Mouse (Mus musculus): ENCODE measurements at regions not wholly inside any gene's neighbourhood (a gene's known extent, or its start where the extent isn't known, plus 50 kb on each side); places are given as distances from the start of the nearest gene placed in this dataset.

DNA sequence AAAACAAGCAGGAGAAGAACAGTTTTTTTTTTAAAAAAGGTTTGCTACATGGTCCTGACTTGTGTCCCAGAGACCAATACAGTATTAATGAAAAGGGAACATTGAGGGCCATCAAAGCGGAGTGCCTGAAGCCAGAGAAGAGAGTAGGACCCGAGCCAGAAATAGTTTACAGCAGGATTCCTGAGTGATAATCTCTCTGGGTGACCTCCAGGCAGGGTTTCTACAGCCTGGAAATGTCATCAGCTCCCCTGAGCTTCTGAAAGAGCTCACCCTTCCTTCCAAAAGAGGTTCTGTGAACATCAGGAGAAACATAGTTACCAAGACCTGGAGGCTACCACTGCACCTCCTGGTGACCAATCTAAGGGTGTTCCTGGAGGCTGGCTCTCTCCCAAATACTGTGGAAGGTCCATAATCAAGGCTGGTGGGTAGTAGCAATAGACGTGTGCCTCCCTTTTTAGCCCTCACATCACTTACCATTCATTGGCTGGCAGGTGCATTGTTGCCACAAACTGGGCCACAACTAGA is 70.7 kb upstream of the Hddc2 start:
- Histone ChIP-seq H3K4me2 (no peak overlapping the region), H3K27me3 (ENCODE audit: control insufficient read depth, insufficient read depth, low read length) (no peaks in the 10 kb centered on the region), H3K9me3 (replicated peaks; ENCODE audit: control insufficient read depth, low read length) (no peaks in the 10 kb centered on the region), H3K4me1 (ENCODE audit: control insufficient read depth, insufficient read depth, low read length) (peaks cover 8% of the 10 kb centered on the region), H3K4me3 (ENCODE audit: low read depth, low read length) (no peak overlapping the region), H3K27ac (ENCODE audit: low read depth, low read length) (peak overlapping the region; percentile 69), H3K9ac (ENCODE audit: low read depth, low read length) (no peak overlapping the region), H3K36me3 (ENCODE audit: control insufficient read depth, insufficient read depth, low read length) (no peaks in the 10 kb centered on the region)
- WGBS (ENCODE audit: insufficient replicate concordance) = 20% methylated on average over 3 of the region's 3 CpGs
- no peak for ATAC-seq (replicated peaks; ENCODE audit: insufficient number of reproducible peaks, low FRiP score, low TSS enrichment)

DNA sequence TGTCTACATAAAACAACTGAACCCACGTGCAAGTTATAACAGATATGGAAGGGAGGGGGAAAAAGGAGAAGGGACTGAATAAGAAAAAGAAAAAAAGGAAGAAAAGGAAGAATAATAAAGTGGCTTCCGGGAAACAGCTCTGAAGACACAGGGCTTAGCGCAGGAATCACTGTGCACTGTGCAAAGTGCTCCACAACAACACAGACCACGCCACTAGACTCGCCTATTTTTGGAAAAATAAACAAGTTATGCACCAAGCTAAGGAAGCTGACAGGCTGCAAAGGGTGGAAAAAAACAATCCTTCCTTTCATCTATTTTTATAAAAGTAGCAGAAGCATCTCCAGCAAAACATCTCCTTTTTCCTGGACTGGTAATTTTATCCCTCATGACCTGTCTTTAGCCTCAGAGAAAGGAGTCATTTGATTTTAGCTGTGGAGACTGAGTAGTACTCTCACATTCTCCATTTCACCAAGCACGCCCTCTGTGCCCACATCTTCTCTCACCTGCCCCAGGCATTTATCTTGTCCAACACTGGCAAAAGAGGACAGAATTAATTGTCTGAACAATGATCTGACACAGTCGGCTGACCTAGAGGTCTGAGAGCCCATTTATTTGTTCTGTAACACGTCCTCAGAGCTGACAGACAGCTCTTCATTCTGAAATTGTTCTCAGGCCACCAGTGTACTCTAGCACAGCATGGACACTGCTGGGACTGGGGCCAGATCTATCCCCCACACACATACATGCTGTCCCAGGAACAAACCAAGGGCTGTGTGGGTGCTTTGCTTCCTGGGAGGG is 60.4 kb upstream of the Hddc2 start:
- ATAC-seq (replicated peaks; ENCODE audit: insufficient number of reproducible peaks, low FRiP score, low TSS enrichment) = no peak; the same call in 1 of the 2 replicates
- 39% methylated on average over 8 of the region's 8 CpGs for WGBS (ENCODE audit: insufficient replicate concordance)
- Histone ChIP-seq H3K9me3 (replicated peaks; ENCODE audit: control insufficient read depth, low read length) (no peaks in the 10 kb centered on the region), H3K4me1 (ENCODE audit: control insufficient read depth, insufficient read depth, low read length) (peaks cover 4% of the 10 kb centered on the region), H3K9ac (ENCODE audit: low read depth, low read length) (no peak overlapping the region), H3K27ac (ENCODE audit: low read depth, low read length) (peak overlapping the region; percentile 54), H3K27me3 (ENCODE audit: control insufficient read depth, insufficient read depth, low read length) (0 out of 2 replicates have a peak, but pooled peaks cover 2% of the 10 kb centered on the region), H3K36me3 (ENCODE audit: control insufficient read depth, insufficient read depth, low read length) (no peaks in the 10 kb centered on the region), H3K4me2 (no peak overlapping the region), H3K4me3 (ENCODE audit: low read depth, low read length) (no peak overlapping the region)

DNA sequence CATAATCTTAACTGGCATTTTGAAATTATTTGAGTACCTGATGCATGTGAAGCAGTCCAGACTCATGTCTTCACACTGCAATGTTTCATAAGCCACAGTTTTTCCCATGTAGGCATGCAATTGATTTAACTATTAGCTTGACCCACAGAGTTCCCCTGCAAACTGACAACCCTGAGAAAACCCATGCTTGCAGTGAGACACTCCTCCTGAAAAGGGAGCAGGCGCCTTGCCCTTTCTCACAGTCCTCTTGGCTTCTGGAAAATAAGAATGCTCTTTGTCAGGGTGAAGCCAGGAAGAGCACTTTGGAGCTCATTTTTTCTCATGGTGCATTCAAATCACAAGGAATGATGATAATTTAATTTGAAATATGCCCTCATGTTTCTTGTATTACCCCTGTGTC is 56.2 kb upstream of the Hddc2 start:
- H3K4me3 ChIP-seq (ENCODE audit: low read depth, low read length) = no peak overlapping the region
- peaks cover 10% of the 10 kb centered on the region for H3K4me1 ChIP-seq (ENCODE audit: control insufficient read depth, insufficient read depth, low read length)
- no peak overlapping the region for H3K4me2 ChIP-seq
- H3K9me3 ChIP-seq (replicated peaks; ENCODE audit: control insufficient read depth, low read length) = no peaks in the 10 kb centered on the region
- no peaks in the 10 kb centered on the region for H3K36me3 ChIP-seq (ENCODE audit: control insufficient read depth, insufficient read depth, low read length)
- H3K27ac ChIP-seq (ENCODE audit: low read depth, low read length) = no peak overlapping the region
- no peak for ATAC-seq (replicated peaks; ENCODE audit: insufficient number of reproducible peaks, low FRiP score, low TSS enrichment)
- H3K9ac ChIP-seq (ENCODE audit: low read depth, low read length) = no peak overlapping the region
- H3K27me3 ChIP-seq (ENCODE audit: control insufficient read depth, insufficient read depth, low read length) = 0 out of 2 replicates have a peak, but pooled peaks cover 2% of the 10 kb centered on the region
- WGBS (ENCODE audit: insufficient replicate concordance) = 53% methylated on average over 1 of the region's 1 CpGs

DNA sequence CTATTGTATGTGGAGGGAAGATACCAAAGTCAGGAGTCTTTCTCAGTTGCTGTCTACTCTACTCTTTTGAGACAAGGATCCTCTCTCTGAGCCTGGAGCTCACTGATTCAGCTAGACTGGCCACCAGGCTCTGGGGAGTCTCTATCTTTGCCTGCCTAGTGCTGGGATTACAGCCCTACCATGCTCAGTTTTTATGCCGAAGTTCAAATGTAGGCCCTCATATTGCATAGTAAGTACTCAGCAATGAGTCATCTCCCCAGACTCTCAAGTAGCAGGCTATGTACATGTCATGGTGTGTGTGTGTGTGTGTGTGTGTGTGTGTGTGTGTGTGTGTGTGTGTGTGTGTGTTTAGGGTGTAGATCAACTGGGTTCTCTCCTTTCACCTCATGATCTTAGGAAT is 55.6 kb upstream of the Hddc2 start:
- Histone ChIP-seq H3K9me3 (replicated peaks; ENCODE audit: control insufficient read depth, low read length) (no peaks in the 10 kb centered on the region), H3K36me3 (ENCODE audit: control insufficient read depth, insufficient read depth, low read length) (no peaks in the 10 kb centered on the region), H3K4me1 (ENCODE audit: control insufficient read depth, insufficient read depth, low read length) (peaks cover 7% of the 10 kb centered on the region), H3K27ac (ENCODE audit: low read depth, low read length) (no peak overlapping the region), H3K4me2 (no peak overlapping the region), H3K9ac (ENCODE audit: low read depth, low read length) (no peak overlapping the region), H3K27me3 (ENCODE audit: control insufficient read depth, insufficient read depth, low read length) (0 out of 2 replicates have a peak, but pooled peaks cover 2% of the 10 kb centered on the region), H3K4me3 (ENCODE audit: low read depth, low read length) (no peak overlapping the region)
- no peak for ATAC-seq (replicated peaks; ENCODE audit: insufficient number of reproducible peaks, low FRiP score, low TSS enrichment)
- WGBS (ENCODE audit: insufficient replicate concordance) = 70% methylated on average over 1 of the region's 1 CpGs

DNA sequence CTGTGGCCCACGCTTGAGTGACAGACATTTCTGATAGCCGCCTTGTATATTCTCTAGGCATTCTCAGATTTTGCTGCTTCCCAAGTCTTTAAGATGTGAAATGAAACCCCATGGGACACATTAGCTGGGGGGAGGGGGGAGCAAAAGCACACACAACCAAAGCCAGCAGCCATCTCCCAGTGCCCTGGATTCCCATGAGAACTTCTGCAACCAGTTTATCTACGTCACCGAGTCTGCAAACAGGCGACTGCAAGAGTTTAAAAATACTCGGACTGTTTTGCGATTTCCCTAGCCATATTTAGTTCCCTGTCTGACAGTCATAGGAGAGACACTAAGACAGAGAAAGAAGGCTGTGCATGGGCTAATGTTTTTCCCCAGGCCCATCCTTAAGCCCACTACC is 52.3 kb upstream of the Hddc2 start:
- no peak overlapping the region for H3K9ac ChIP-seq (ENCODE audit: low read depth, low read length)
- ATAC-seq (replicated peaks; ENCODE audit: insufficient number of reproducible peaks, low FRiP score, low TSS enrichment) = no peak
- no peaks in the 10 kb centered on the region for H3K27me3 ChIP-seq (ENCODE audit: control insufficient read depth, insufficient read depth, low read length)
- H3K36me3 ChIP-seq (ENCODE audit: control insufficient read depth, insufficient read depth, low read length) = no peaks in the 10 kb centered on the region
- H3K4me1 ChIP-seq (ENCODE audit: control insufficient read depth, insufficient read depth, low read length) = peaks cover 6% of the 10 kb centered on the region
- H3K4me2 ChIP-seq = peak overlapping the region; percentile 27; the same call in 1 of the 2 replicates
- H3K27ac ChIP-seq (ENCODE audit: low read depth, low read length) = no peak overlapping the region
- no peaks in the 10 kb centered on the region for H3K9me3 ChIP-seq (replicated peaks; ENCODE audit: control insufficient read depth, low read length)
- no peak overlapping the region for H3K4me3 ChIP-seq (ENCODE audit: low read depth, low read length)
- 34% methylated on average over 7 of the region's 7 CpGs for WGBS (ENCODE audit: insufficient replicate concordance)
